Mouse (Mus musculus) lung, adult 2 months (tissue): ENCODE measurements around the gene Akp3. TPM values are rescaled to one million over a fixed set of nuclear protein-coding genes. Genes with fewer than 3 reads are reported as not detected.
A peak's percentile ranks its signal among the peaks of the same experiment; 100 is the strongest.

Experiments used
- DNase-seq: peaks from one replicate; pipeline ENCODE4 v3.0.0; 2022
- H3K4me1 ChIP-seq: fragments of 200-500 bp; 2 replicates; pipeline ENCODE4 v1.6.1; 2011; ENCODE audit warnings: low read length; ENCODE audit not compliant: control insufficient read depth, insufficient read depth
- H3K4me3 ChIP-seq: fragments of 200-500 bp; replicated peaks from 2 replicates; pipeline ENCODE3; 2011; ENCODE audit warnings: low read depth, mild to moderate bottlenecking, control low read depth, low read length; ENCODE audit errors: extremely low read depth
- CTCF ChIP-seq: fragments of 200-500 bp; IDR thresholded peaks from 2 replicates; pipeline ENCODE4 v1.5.1; 2011; ENCODE audit warnings: mild to moderate bottlenecking, low read length, control low read depth; ENCODE audit not compliant: insufficient read depth
- POLR2A ChIP-seq: fragments of 200-500 bp; IDR thresholded peaks from 2 replicates; pipeline ENCODE4 v1.6.1; 2011; ENCODE audit warnings: low read depth, mild to moderate bottlenecking, control low read depth, low read length, borderline replicate concordance; ENCODE audit errors: extremely low read depth
- WGBS: fragments of 180-500 bp; shearing (Covaris S2); methylation state at CpG from one replicate; pipeline ENCODE4 v1.1.7; 2018; 5-methylcytosine and 5-hydroxymethylcytosine counted together
- polyA plus RNA-seq: library from polyadenylated mRNA; depleted of rRNA; stranded (reverse); fragments of >200 nt; gene quantifications from 2 replicates; pipeline ENCODE4 v1.2.3, GENCODE M21; 2012

Akp3 gene
- polyA plus RNA-seq, 1 experiment: not detected

DNA sequence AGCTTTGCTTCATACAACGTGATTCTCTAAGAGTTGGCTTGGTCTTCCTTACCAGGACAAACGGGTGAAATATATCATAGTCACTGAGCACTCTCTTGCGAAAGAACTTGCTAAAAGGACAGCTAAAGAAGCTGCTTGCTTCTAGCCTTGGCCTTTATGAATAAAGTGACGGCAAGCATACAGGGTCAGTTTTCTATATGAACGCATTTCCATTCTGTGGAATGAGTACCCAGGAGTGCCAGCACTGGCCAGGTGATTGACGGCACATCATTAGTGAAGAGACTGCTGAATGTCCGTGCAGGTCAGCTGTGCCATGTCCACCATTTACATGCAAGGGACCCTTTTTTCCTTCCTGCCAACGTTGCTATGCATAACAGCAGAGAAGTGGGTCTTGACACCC is 18.2 kb upstream of the Akp3 start:
- TF ChIP-seq CTCF (no peak), POLR2A (no peak)
- no peak for DNase-seq
- Histone ChIP-seq H3K4me3 (no peak overlapping the region), H3K4me1 (no peaks in the 10 kb centered on the region)
- 64% methylated on average over 8 of the region's 8 CpGs for WGBS

- no peak overlapping the region for H3K4me3 ChIP-seq
- TF ChIP-seq POLR2A: no peak
- no peak for TF ChIP-seq CTCF
- no peak for DNase-seq
- 83% methylated on average over 4 of the region's 4 CpGs for WGBS
- H3K4me1 ChIP-seq: no peaks in the 10 kb centered on the region
Observed at GRCm38 (mm10) chr1:87108564-87108963, 16.2 kb upstream of the Akp3 start.

DNA sequence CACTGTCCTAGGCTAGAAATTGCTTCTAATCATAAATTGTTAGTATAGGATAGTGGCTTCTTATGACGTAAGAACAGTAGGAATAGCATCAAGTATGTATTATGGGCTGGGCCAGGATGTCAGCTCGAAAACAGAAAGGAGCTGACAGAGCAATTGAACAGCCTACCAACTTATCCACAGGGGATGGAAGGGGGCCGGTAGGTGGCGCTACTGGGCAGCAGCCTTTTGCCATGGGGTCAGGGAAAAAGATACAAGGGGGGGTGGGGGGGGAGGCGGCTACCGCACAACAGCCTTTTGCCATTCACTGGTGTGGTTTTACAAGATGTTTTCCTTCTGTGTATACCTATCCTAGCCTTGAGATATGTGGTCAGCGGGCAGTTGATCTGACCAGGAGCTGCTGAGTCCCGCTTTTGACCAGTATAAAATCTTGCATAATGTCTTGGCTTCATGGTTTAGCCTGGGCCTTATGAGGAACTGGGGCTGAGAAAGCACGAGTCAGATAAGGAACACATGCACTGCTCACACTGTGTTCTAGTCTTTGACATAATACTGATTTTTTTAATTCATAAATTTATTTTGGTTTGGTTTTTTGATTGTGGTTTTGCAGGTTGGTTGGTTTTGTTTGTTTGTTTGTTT is 12.9 kb upstream of the Akp3 start:
- WGBS: 38% methylated on average over 9 of the region's 9 CpGs
- TF ChIP-seq CTCF (0 out of 2 replicates have a peak, but pooled peaks have one; percentile 33), POLR2A (no peak)
- no peaks in the 10 kb centered on the region for H3K4me1 ChIP-seq
- DNase-seq: peak; percentile 21
- H3K4me3 ChIP-seq: no peak overlapping the region

DNA sequence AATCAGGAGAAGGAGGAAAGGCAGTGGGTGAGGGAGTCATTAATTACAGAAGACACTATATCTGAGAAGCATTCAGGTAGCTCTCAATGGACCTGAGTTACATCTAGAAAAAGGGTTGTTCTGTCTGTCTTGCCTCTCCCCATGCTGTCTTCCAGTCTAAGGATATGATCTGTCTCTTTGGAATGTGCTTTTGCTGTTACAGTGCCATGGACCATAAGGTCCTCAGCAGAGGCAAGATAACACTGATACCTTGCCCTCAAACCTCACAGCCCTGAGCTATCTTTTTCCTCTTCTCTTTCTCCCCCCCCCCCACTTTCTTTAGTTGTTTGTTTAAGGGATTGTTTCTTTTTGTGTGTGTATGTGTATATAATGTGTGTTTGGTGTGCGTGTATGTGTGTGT is 10.0 kb upstream of the Akp3 start:
- no peak overlapping the region for H3K4me3 ChIP-seq
- no peak for DNase-seq
- no peaks in the 10 kb centered on the region for H3K4me1 ChIP-seq
- WGBS: 87% methylated on average over 1 of the region's 1 CpGs
- TF ChIP-seq POLR2A: no peak
- TF ChIP-seq CTCF: no peak

DNA sequence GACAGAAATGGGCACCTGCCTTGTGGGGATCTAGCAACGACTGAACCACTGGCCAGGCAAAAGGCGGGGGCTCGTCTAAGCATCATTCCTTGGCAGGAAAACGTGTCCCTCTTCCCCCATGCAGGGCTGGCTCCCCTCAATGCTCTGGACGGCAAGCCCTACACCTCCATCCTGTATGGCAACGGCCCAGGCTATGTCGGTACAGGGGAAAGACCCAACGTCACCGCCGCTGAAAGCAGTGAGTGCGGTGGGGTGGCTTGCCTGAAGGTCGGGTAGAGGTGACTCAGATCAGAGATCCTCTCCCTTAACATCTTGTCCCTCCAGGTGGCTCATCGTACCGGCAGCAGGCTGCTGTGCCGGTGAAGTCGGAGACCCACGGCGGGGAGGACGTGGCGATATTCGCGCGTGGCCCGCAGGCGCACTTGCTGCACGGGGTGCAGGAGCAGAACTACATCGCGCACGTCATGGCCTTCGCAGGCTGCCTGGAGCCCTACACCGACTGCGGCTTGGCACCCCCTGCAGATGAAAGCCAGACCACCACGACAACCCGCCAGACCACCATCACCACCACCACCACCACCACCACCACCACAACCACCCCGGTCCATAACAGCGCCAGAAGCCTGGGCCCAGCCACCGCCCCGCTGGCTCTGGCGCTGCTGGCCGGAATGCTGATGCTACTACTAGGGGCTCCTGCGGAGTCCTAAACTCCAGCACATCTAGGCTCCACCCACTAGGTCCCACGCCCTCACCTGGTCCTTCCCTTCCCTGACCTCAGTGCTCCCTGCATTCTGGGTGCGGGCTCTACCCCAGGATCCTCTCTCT is 2.6 kb downstream of the Akp3 start:
- WGBS: 10% methylated on average over 42 of the region's 43 CpGs
- H3K4me1 ChIP-seq: no peaks in the 10 kb centered on the region
- TF ChIP-seq POLR2A (no peak), CTCF (no peak)
- H3K4me3 ChIP-seq: no peak overlapping the region
- no peak for DNase-seq

DNA sequence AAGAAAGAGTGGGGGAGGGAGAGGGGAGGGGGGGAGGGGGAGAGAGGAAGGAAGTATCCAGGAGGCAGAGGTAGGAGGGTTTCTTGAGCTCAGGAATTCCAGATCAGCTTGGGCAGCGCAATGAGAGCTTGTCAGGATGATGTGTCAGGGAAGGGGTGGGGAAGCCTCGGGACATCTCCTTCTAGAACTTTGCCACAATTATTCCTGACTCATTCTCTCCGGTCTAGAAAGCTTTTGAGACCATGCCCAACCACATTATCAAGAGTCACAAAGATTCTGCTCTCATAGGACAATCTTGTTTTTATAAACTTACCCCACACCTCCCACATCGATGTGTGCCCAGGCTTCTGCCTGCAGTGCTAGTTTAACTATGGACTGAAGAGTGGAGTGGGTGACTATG is 7.0 kb downstream of the Akp3 start:
- TF ChIP-seq CTCF (no peak), POLR2A (no peak)
- no peak for DNase-seq
- 76% methylated on average over 4 of the region's 4 CpGs for WGBS
- Histone ChIP-seq H3K4me3 (no peak overlapping the region), H3K4me1 (no peaks in the 10 kb centered on the region)

DNA sequence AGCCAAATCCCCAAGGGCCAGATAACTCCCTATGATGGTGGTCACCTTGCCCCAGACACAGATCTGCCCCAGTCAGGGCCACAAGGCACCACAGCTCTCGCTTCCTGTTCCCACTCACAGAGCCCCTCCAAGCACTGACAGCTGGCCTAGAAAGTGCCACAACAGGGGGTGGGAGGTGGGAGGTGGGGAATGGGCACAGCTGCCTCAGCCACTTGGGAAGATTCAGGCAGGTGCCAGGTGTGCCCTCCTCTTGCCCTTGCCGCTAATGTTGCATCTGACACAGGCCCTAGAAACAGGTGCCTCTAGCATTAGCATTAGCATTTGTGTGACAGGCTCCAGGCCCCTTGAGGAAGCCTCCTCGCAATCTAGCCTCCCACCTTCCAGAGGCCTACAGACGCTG is 16.8 kb downstream of the Akp3 start:
- DNase-seq: no peak
- 94% methylated on average over 4 of the region's 4 CpGs for WGBS
- no peak for TF ChIP-seq CTCF
- TF ChIP-seq POLR2A: no peak
- Histone ChIP-seq H3K4me3 (no peak overlapping the region), H3K4me1 (no peaks in the 10 kb centered on the region)

GRCm38 (mm10) chr1:87142456-87142855 is 17.7 kb downstream of the Akp3 start:
- no peak for DNase-seq
- TF ChIP-seq CTCF: no peak
- TF ChIP-seq POLR2A: no peak
- 60% methylated on average over 9 of the region's 9 CpGs for WGBS
- Histone ChIP-seq H3K4me3 (no peak overlapping the region), H3K4me1 (no peaks in the 10 kb centered on the region)

- TF ChIP-seq CTCF (no peak), POLR2A (no peak)
- Histone ChIP-seq H3K4me3 (no peak overlapping the region), H3K4me1 (no peaks in the 10 kb centered on the region)
- DNase-seq: no peak
- WGBS: 76% methylated on average over 10 of the region's 10 CpGs
Observed at GRCm38 (mm10) chr1:87143141-87143540, 18.4 kb downstream of the Akp3 start.

- no peak for DNase-seq
- TF ChIP-seq POLR2A: no peak
- no peak for TF ChIP-seq CTCF
- no peak overlapping the region for H3K4me3 ChIP-seq
- no peaks in the 10 kb centered on the region for H3K4me1 ChIP-seq
- 38% methylated on average over 13 of the region's 13 CpGs for WGBS
Observed at GRCm38 (mm10) chr1:87149422-87149821, 24.6 kb downstream of the Akp3 start.
